ENCODE assay signal across 8 mouse cellular contexts in genomic region chr5:106756937-106757371, GRCm38 (mm10). TPM values are rescaled to one million over a fixed set of nuclear protein-coding genes. Genes with fewer than 3 reads are reported as not detected.
DNase-seq lines count a peak whose midpoint lies in the region; ATAC-seq and TF ChIP-seq lines count a peak whose summit lies in the region.

No protein-coding gene starts in this region.

- no peak for TF ChIP-seq EP300 in liver, embryonic 14.5 days (IDR thresholded peaks at IDR 0.05; ENCODE audit: low read depth)

- H3K36me3 ChIP-seq in kidney, embryonic 15.5 days = no peaks in the 10 kb centered on the region
- no peaks in the 10 kb centered on the region for H3K36me3 ChIP-seq in forebrain, embryonic 12.5 days (replicated peaks)
- H3K36me3 ChIP-seq in liver, embryonic 14.5 days (replicated peaks; ENCODE audit: control insufficient read depth, insufficient read depth, low read depth) = no peaks in the 10 kb centered on the region

- no peak for TF ChIP-seq CTCF in liver, embryonic 14.5 days (IDR thresholded peaks at IDR 0.05; ENCODE audit: low read depth)

- no peak overlapping the region for H3K9ac ChIP-seq in kidney, embryonic 15.5 days
- peak overlapping the region; percentile 33; the same call in 1 of the 2 replicates for H3K9ac ChIP-seq in forebrain, embryonic 12.5 days
- H3K9ac ChIP-seq in liver, embryonic 14.5 days (replicated peaks) = no peak overlapping the region

- H3K27me3 ChIP-seq in kidney, embryonic 15.5 days = peaks cover 35% of the 10 kb centered on the region
- H3K27me3 ChIP-seq in forebrain, embryonic 12.5 days = peaks cover 14% of the 10 kb centered on the region
- H3K27me3 ChIP-seq in liver, embryonic 14.5 days (ENCODE audit: control insufficient read depth, insufficient read depth, low read length) = peaks cover 28% of the 10 kb centered on the region

- no peak for DNase-seq in kidney, postnatal 25 days
- DNase-seq in R1 (ENCODE audit: low read depth, low spot score) = peak; percentile 77
- DNase-seq in liver, embryonic 14.5 days (ENCODE audit: low read depth in 3 of 3, low spot score in 3 of 3) = no peak
- peak; percentile 50 for DNase-seq in thymus, postnatal 0 days (ENCODE audit: low spot score)
- no peak for DNase-seq in natural killer cell, adult 2 months (ENCODE audit: low spot score in 2 of 2)
- DNase-seq in adrenal gland, adult 8-10 months = no peak

- H3K4me2 ChIP-seq in kidney, embryonic 15.5 days = peak overlapping the region; percentile 57
- peak overlapping the region; percentile 60 for H3K4me2 ChIP-seq in forebrain, embryonic 12.5 days
- peak overlapping the region; percentile 28; the same call in 1 of the 2 replicates for H3K4me2 ChIP-seq in liver, embryonic 14.5 days (ENCODE audit: low read depth)

- H3K4me3 ChIP-seq in kidney, embryonic 15.5 days (replicated peaks) = peak overlapping the region; percentile 27
- peak overlapping the region; percentile 26 for H3K4me3 ChIP-seq in forebrain, embryonic 12.5 days (replicated peaks)
- no peak overlapping the region for H3K4me3 ChIP-seq in liver, embryonic 14.5 days (ENCODE audit: insufficient read depth in 1 of 2, low read depth in 2 of 2, low read length in 2 of 2)

- ATAC-seq in kidney, embryonic 15.5 days (replicated peaks; ENCODE audit: low FRiP score) = peak; percentile 79
- peak; percentile 91 for ATAC-seq in forebrain, embryonic 12.5 days (ENCODE audit: low FRiP score)
- ATAC-seq in liver, embryonic 14.5 days (ENCODE audit: insufficient read depth) = no peak

- 6% methylated on average over 10 of the region's 10 CpGs for WGBS in kidney, embryonic 15.5 days
- WGBS in forebrain, embryonic 12.5 days = under 1% methylated on average over 10 of the region's 10 CpGs
- 12% methylated on average over 10 of the region's 10 CpGs for WGBS in liver, embryonic 14.5 days (ENCODE audit: insufficient replicate concordance)

- H3K27ac ChIP-seq in kidney, embryonic 15.5 days = no peak overlapping the region
- no peak overlapping the region for H3K27ac ChIP-seq in forebrain, embryonic 12.5 days
- H3K27ac ChIP-seq in liver, embryonic 14.5 days = no peak overlapping the region

- peaks cover 15% of the 10 kb centered on the region for H3K4me1 ChIP-seq in kidney, embryonic 15.5 days
- H3K4me1 ChIP-seq in forebrain, embryonic 12.5 days = peaks cover 22% of the 10 kb centered on the region
- H3K4me1 ChIP-seq in liver, embryonic 14.5 days (replicated peaks; ENCODE audit: control insufficient read depth in 2 of 2, insufficient read depth in 2 of 2, low read length in 1 of 2) = peaks cover 0 to 2% of the 10 kb centered on the region in 2 experiments; a peak in 1 of 4 replicates

- H3K9me3 ChIP-seq in kidney, embryonic 15.5 days (replicated peaks) = no peaks in the 10 kb centered on the region
- H3K9me3 ChIP-seq in forebrain, embryonic 12.5 days = no peaks in the 10 kb centered on the region
- H3K9me3 ChIP-seq in liver, embryonic 14.5 days (ENCODE audit: control insufficient read depth, low read length) = no peaks in the 10 kb centered on the region

RNA-seq across cellular contexts. Expression of gene Zfp644, which starts 59.9 kb away (rescaled TPM):
- 61.0 and 63.7 TPM in 2 replicates for polyA plus RNA-seq in kidney, embryonic 15.5 days (2015; fragmentation: Nextera tagmentation; extraction: Ambion mirVana)
- polyA plus RNA-seq in forebrain, embryonic 12.5 days (2016; fragmentation: Nextera tagmentation; extraction: Ambion mirVana) = 89.9 and 90.3 TPM in 2 replicates
- 6.9 and 11.0 TPM in 2 replicates for polyA plus RNA-seq in liver, embryonic 14.5 days (2012; rRNA removed)
- polyA plus RNA-seq in liver, embryonic 14.5 days (2014; fragmentation: Nextera tagmentation; extraction: Ambion mirVana) = 19.4 and 21.8 TPM in 2 replicates
- 77.0 and 84.4 TPM in 2 replicates for polyA plus RNA-seq in thymus, postnatal 0 days (2015; fragmentation: Nextera tagmentation; extraction: Ambion mirVana)
- total RNA-seq in adrenal gland, adult 8-10 months (2022) = 10 to 100 TPM; 53.2 to 94.2 (median 70.1) TPM

Comparison
In these comparisons a context has a peak if more than half of its experiments do, and no peak if none do; other contexts are left out.
1. H3K4me3 ChIP-seq: peak in kidney, embryonic 15.5 days (single experiment) and forebrain, embryonic 12.5 days (single experiment); none in liver, embryonic 14.5 days (0 of 2).
2. DNase-seq: peak in R1 (single experiment) and thymus, postnatal 0 days (single experiment); none in kidney, postnatal 25 days (0 of 2), liver, embryonic 14.5 days (0 of 3), natural killer cell, adult 2 months (0 of 2) and adrenal gland, adult 8-10 months (single experiment).
3. Peak in every context shown above with its lines, with median percentiles within 50 percentile points of each other: H3K4me2 ChIP-seq.